Mouse (Mus musculus) MEL (cell line): ENCODE measurements at regions not wholly inside any gene's neighbourhood (a gene's known extent, or its start where the extent isn't known, plus 50 kb on each side); places are given as distances from the start of the nearest gene placed in this dataset.

ENCODE experiments used
- CHD2 ChIP-seq: IDR thresholded peaks from 2 replicates; pipeline ENCODE4 v1.6.1; 2011; ENCODE audit warnings: low read length, improper control_type of control experiment
- HCFC1 ChIP-seq: IDR thresholded peaks from 2 replicates; pipeline ENCODE4 v1.6.1; 2012; ENCODE audit warnings: low read depth, mild to moderate bottlenecking, inconsistent platforms, low read length, improper control_type of control experiment, moderate library complexity
- NRF1 ChIP-seq: IDR thresholded peaks from 2 replicates; pipeline ENCODE4 v1.6.1; 2014; ENCODE audit warnings: low read depth, mild to moderate bottlenecking, inconsistent platforms, low read length, improper control_type of control experiment, moderate library complexity; ENCODE audit not compliant: poor library complexity, insufficient read depth, severe bottlenecking
- POLR2A ChIP-seq, 2 experiments: IDR thresholded peaks; 2 replicates each; pipeline ENCODE4 v1.6.1; 2011 to 2012; ENCODE audit warnings: low read length in 2 of 2, mild to moderate bottlenecking in 2 of 2, control low read depth in 1 of 2, improper control_type of control experiment in 1 of 2, low read depth in 1 of 2, moderate library complexity in 1 of 2; ENCODE audit not compliant: control insufficient read depth in 1 of 2, insufficient read depth in 1 of 2, poor library complexity in 1 of 2
- SIN3A ChIP-seq: IDR thresholded peaks from 2 replicates; pipeline ENCODE4 v1.6.1; 2012; ENCODE audit warnings: low read length, improper control_type of control experiment, inconsistent platforms
- UBTF ChIP-seq: IDR thresholded peaks from 2 replicates; pipeline ENCODE4 v1.6.1; 2012; ENCODE audit warnings: low read depth, mild to moderate bottlenecking, inconsistent platforms, low read length, improper control_type of control experiment, moderate library complexity, borderline replicate concordance; ENCODE audit not compliant: insufficient read depth
- USF1 ChIP-seq: IDR thresholded peaks from 2 replicates; pipeline ENCODE4 v1.6.1; 2014; ENCODE audit warnings: low read depth, mild to moderate bottlenecking, inconsistent platforms, low read length, improper control_type of control experiment, moderate library complexity
- ZNF384 ChIP-seq: IDR thresholded peaks from 2 replicates; pipeline ENCODE4 v1.6.1; 2012; ENCODE audit warnings: low read depth, mild to moderate bottlenecking, inconsistent platforms, low read length, improper control_type of control experiment

DNA sequence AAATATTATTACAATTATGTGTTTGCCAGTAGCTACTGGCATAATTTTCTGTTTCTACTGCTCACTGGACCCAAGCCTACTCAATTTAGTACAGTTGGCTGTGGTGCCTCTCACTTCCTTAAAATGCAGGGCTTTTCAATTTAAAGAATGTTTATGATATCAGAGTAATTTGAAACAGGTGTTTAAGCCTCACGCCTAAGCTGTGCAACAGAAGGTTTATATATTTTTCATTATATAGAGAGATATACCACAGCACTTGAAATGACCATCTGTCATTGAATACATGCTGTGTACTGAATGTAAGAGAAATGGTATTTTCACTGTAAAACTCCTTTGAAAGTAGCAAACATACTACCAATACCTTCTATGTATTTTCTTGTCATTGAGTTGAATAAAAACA lies 376.8 kb downstream of the Otol1 start:
- no peak for TF ChIP-seq SIN3A
- TF ChIP-seq POLR2A (IDR thresholded peaks at IDR 0.05; ENCODE audit: control insufficient read depth in 1 of 2, insufficient read depth in 1 of 2, low read depth in 1 of 2, low read length in 2 of 2, poor library complexity in 1 of 2): no peak
- TF ChIP-seq USF1: no peak
- TF ChIP-seq HCFC1: no peak
- no peak for TF ChIP-seq CHD2
- no peak for TF ChIP-seq ZNF384
- TF ChIP-seq UBTF: no peak
- TF ChIP-seq NRF1: no peak
